Mouse (Mus musculus) liver, embryonic 13.5 days (tissue): Measurements from ENCODE around the gene Srm. TPM values are rescaled to one million over a fixed set of nuclear protein-coding genes. Genes with fewer than 3 reads are reported as not detected.
A peak's percentile ranks its signal among the peaks of the same experiment; 100 is the strongest.

Experiments
- ATAC-seq: fragments of 200-750 bp; cut with Nextera tagmentation; 2 replicates; pipeline ENCODE4 v1.8.0; 2017; ENCODE audit warnings: low read depth, mild to moderate bottlenecking, moderate number of reproducible peaks, moderate library complexity
- DNase-seq: peaks from one replicate; pipeline ENCODE4 v3.0.0; 2022
- H3K27ac ChIP-seq: fragments of 300-500 bp; sonication (generic); 2 replicates; pipeline ENCODE4 v1.5.1; 2015; ENCODE audit warnings: moderate library complexity, mild to moderate bottlenecking, inconsistent platforms
- H3K27me3 ChIP-seq: fragments of 300-500 bp; sonication (generic); 2 replicates; pipeline ENCODE4 v1.6.1; 2015; ENCODE audit warnings: mild to moderate bottlenecking, inconsistent platforms
- H3K36me3 ChIP-seq: fragments of 300-500 bp; sonication (generic); 2 replicates; pipeline ENCODE4 v1.6.1; 2015; ENCODE audit warnings: mild to moderate bottlenecking, inconsistent platforms
- H3K4me1 ChIP-seq: fragments of 300-500 bp; sonication (generic); replicated peaks from 2 replicates; pipeline ENCODE4 v1.6.1; 2015; ENCODE audit warnings: inconsistent platforms
- H3K4me2 ChIP-seq: fragments of 300-500 bp; sonication (generic); 2 replicates; pipeline ENCODE4 v1.6.1; 2015; ENCODE audit warnings: inconsistent platforms, mild to moderate bottlenecking, moderate library complexity
- H3K4me3 ChIP-seq: fragments of 300-500 bp; sonication (generic); replicated peaks from 2 replicates; pipeline ENCODE4 v1.5.1; 2015; ENCODE audit warnings: mild to moderate bottlenecking, inconsistent platforms
- H3K9ac ChIP-seq: fragments of 300-500 bp; sonication (generic); 2 replicates; pipeline ENCODE4 v1.6.1; 2015; ENCODE audit warnings: mild to moderate bottlenecking, inconsistent platforms
- H3K9me3 ChIP-seq: fragments of 300-500 bp; sonication (generic); replicated peaks from 2 replicates; pipeline ENCODE4 v1.6.1; 2016; ENCODE audit warnings: inconsistent platforms
- WGBS: fragments of 180-500 bp; shearing (Covaris S2); methylation state at CpG from one replicate; pipeline ENCODE4 v1.1.7; 2015; ENCODE audit not compliant: insufficient replicate concordance; 5-methylcytosine and 5-hydroxymethylcytosine counted together
- polyA plus RNA-seq: library from polyadenylated mRNA; unstranded; fragments of >200 nt; fragmentation: Nextera tagmentation; extraction: Ambion mirVana; gene quantifications from 2 replicates; pipeline ENCODE4 v1.2.1, GENCODE M21; 2015

Srm gene
- polyA plus RNA-seq, 1 experiment from 2014 or later = 259 TPM

- Histone ChIP-seq H3K9ac (no peak overlapping the region), H3K4me2 (no peak overlapping the region), H3K4me1 (peaks cover 31% of the 10 kb centered on the region), H3K4me3 (no peak overlapping the region), H3K9me3 (no peaks in the 10 kb centered on the region), H3K27ac (no peak overlapping the region), H3K27me3 (no peaks in the 10 kb centered on the region), H3K36me3 (peaks cover 94% of the 10 kb centered on the region)
- 68% methylated on average over 1 of the region's 1 CpGs for WGBS
- no peak for ATAC-seq
- no peak for DNase-seq
These were observed 28.5 kb downstream of the Srm start for GRCm38 (mm10) chr4:148619805-148620204.

GRCm38 (mm10) chr4:148620718-148621117 lies 29.4 kb downstream of the Srm start:
- Histone ChIP-seq H3K27me3 (no peaks in the 10 kb centered on the region), H3K9me3 (no peaks in the 10 kb centered on the region), H3K9ac (no peak overlapping the region), H3K27ac (no peak overlapping the region), H3K4me3 (no peak overlapping the region), H3K4me2 (no peak overlapping the region), H3K4me1 (peaks cover 38% of the 10 kb centered on the region), H3K36me3 (peaks cover 90% of the 10 kb centered on the region)
- 94% methylated on average over 1 of the region's 1 CpGs for WGBS
- DNase-seq (no peak), ATAC-seq (no peak)

GRCm38 (mm10) chr4:148622485-148622884 lies 31.2 kb downstream of the Srm start:
- H3K4me1 ChIP-seq = peaks cover 42% of the 10 kb centered on the region
- ATAC-seq = no peak
- no peak overlapping the region for H3K4me2 ChIP-seq
- H3K9ac ChIP-seq = no peak overlapping the region; the same call in 1 of the 2 replicates
- no peaks in the 10 kb centered on the region for H3K27me3 ChIP-seq
- no peak overlapping the region for H3K27ac ChIP-seq
- WGBS = 89% methylated on average over 4 of the region's 4 CpGs
- DNase-seq = no peak
- H3K9me3 ChIP-seq = no peaks in the 10 kb centered on the region
- H3K4me3 ChIP-seq = no peak overlapping the region
- peaks cover 72% of the 10 kb centered on the region for H3K36me3 ChIP-seq

- peaks cover 65% of the 10 kb centered on the region for H3K36me3 ChIP-seq
- no peaks in the 10 kb centered on the region for H3K27me3 ChIP-seq
- no peak overlapping the region for H3K27ac ChIP-seq
- H3K4me3 ChIP-seq = peak overlapping the region; percentile 86
- peaks cover 47% of the 10 kb centered on the region for H3K4me1 ChIP-seq
- ATAC-seq (no peak), DNase-seq (no peak)
- H3K9me3 ChIP-seq = no peaks in the 10 kb centered on the region
- peak overlapping the region; percentile 79 for H3K4me2 ChIP-seq
- 74% methylated on average over 4 of the region's 4 CpGs for WGBS
- H3K9ac ChIP-seq = peak overlapping the region; percentile 9; the same call in 1 of the 2 replicates
These were observed 32.3 kb downstream of the Srm start for GRCm38 (mm10) chr4:148623609-148624008.

- H3K27ac ChIP-seq = no peak overlapping the region
- H3K9me3 ChIP-seq = no peaks in the 10 kb centered on the region
- H3K4me2 ChIP-seq = peak overlapping the region; percentile 79
- H3K9ac ChIP-seq = peak overlapping the region; percentile 93
- H3K27me3 ChIP-seq = no peaks in the 10 kb centered on the region
- peaks cover 45% of the 10 kb centered on the region for H3K4me1 ChIP-seq
- DNase-seq = no peak
- no peak for ATAC-seq
- H3K36me3 ChIP-seq = peaks cover 51% of the 10 kb centered on the region
- H3K4me3 ChIP-seq = peak overlapping the region; percentile 86
- WGBS = 77% methylated on average over 10 of the region's 10 CpGs
These were observed 33.7 kb downstream of the Srm start for GRCm38 (mm10) chr4:148625010-148625409.

- peaks cover 42% of the 10 kb centered on the region for H3K36me3 ChIP-seq
- peak overlapping the region; percentile 93 for H3K9ac ChIP-seq
- peaks cover 45% of the 10 kb centered on the region for H3K4me1 ChIP-seq
- peak overlapping the region; percentile 79 for H3K4me2 ChIP-seq
- no peaks in the 10 kb centered on the region for H3K9me3 ChIP-seq
- DNase-seq (peak; percentile 20), ATAC-seq (peak; percentile 70)
- H3K27ac ChIP-seq = peak overlapping the region; percentile 92
- no peaks in the 10 kb centered on the region for H3K27me3 ChIP-seq
- peak overlapping the region; percentile 86 for H3K4me3 ChIP-seq
- under 1% methylated on average over 57 of the region's 57 CpGs for WGBS
These were observed 34.7 kb downstream of the Srm start for GRCm38 (mm10) chr4:148625756-148626622.

- Histone ChIP-seq H3K4me1 (peaks cover 40% of the 10 kb centered on the region), H3K9ac (peak within 1 kb of the TSS; percentile 93), H3K4me3 (peak within 1 kb of the TSS; percentile 86), H3K4me2 (peak within 1 kb of the TSS; percentile 79), H3K36me3 (peaks cover 35% of the 10 kb centered on the region), H3K27ac (peak within 1 kb of the TSS; percentile 92), H3K27me3 (no peaks in the 10 kb centered on the region), H3K9me3 (no peaks in the 10 kb centered on the region)
- DNase-seq = peak; percentile 91
- 0% methylated on average over 51 of the region's 51 CpGs for WGBS
- ATAC-seq = peak; percentile 91
These were observed 35.4 kb downstream of the Srm start, which contains the start of gene Tardbp for GRCm38 (mm10) chr4:148626623-148627185. Gene Tardbp, minus strand, starts transcription at chr4:148627019.

- peak overlapping the region; percentile 92; the same call in 1 of the 2 replicates for H3K27ac ChIP-seq
- H3K4me3 ChIP-seq = peak overlapping the region; percentile 86
- no peaks in the 10 kb centered on the region for H3K9me3 ChIP-seq
- H3K36me3 ChIP-seq = peaks cover 30% of the 10 kb centered on the region
- peak overlapping the region; percentile 79 for H3K4me2 ChIP-seq
- no peak for DNase-seq
- WGBS = 59% methylated on average over 3 of the region's 3 CpGs
- H3K27me3 ChIP-seq = no peaks in the 10 kb centered on the region
- H3K4me1 ChIP-seq = peaks cover 37% of the 10 kb centered on the region
- 0 out of 2 replicates have a peak, but pooled peaks have one; percentile 3 for ATAC-seq
- peak overlapping the region; percentile 57 for H3K9ac ChIP-seq
These were observed 35.9 kb downstream of the Srm start for GRCm38 (mm10) chr4:148627246-148627645.

GRCm38 (mm10) chr4:148632013-148632692 lies 40.9 kb downstream of the Srm start:
- ATAC-seq = no peak

GRCm38 (mm10) chr4:148633395-148634061 lies 42.2 kb downstream of the Srm start:
- H3K4me1 ChIP-seq = peaks cover 15% of the 10 kb centered on the region
- no peaks in the 10 kb centered on the region for H3K36me3 ChIP-seq
- H3K4me2 ChIP-seq = no peak overlapping the region
- no peaks in the 10 kb centered on the region for H3K9me3 ChIP-seq
- H3K4me3 ChIP-seq = no peak overlapping the region
- DNase-seq (no peak), ATAC-seq (peak; percentile 62)
- H3K9ac ChIP-seq = no peak overlapping the region
- H3K27me3 ChIP-seq = no peaks in the 10 kb centered on the region
- H3K27ac ChIP-seq = no peak overlapping the region
- WGBS = 31% methylated on average over 2 of the region's 2 CpGs

More at GRCm38 (mm10) chr4:148632013-148632692, 40.9 kb downstream of the Srm start:
- peaks cover 18% of the 10 kb centered on the region for H3K4me1 ChIP-seq
- no peak overlapping the region for H3K4me3 ChIP-seq
- no peaks in the 10 kb centered on the region for H3K9me3 ChIP-seq
- no peaks in the 10 kb centered on the region for H3K36me3 ChIP-seq
- H3K9ac ChIP-seq = no peak overlapping the region
- H3K4me2 ChIP-seq = no peak overlapping the region
- no peak for DNase-seq
- H3K27me3 ChIP-seq = no peaks in the 10 kb centered on the region
- H3K27ac ChIP-seq = no peak overlapping the region
- WGBS = 66% methylated on average over 3 of the region's 3 CpGs

GRCm38 (mm10) chr4:148635309-148635708 lies 44.0 kb downstream of the Srm start:
- Histone ChIP-seq H3K9me3 (no peaks in the 10 kb centered on the region), H3K4me1 (peaks cover 19% of the 10 kb centered on the region), H3K27ac (no peak overlapping the region), H3K9ac (no peak overlapping the region), H3K36me3 (no peaks in the 10 kb centered on the region), H3K4me3 (no peak overlapping the region), H3K27me3 (no peaks in the 10 kb centered on the region), H3K4me2 (no peak overlapping the region)
- no peak for DNase-seq
- ATAC-seq = no peak
- 65% methylated on average over 2 of the region's 2 CpGs for WGBS
